Mouse (Mus musculus): ENCODE data around the gene Ap1m2. TPM values are rescaled to one million over a fixed set of nuclear protein-coding genes. Genes with fewer than 3 reads are reported as not detected.
"Not testable (repeated sequence)": the region's sequence is repeated elsewhere in the genome, so short reads cannot be mapped to it uniquely, and the experiment has no call there.

The Ap1m2 gene
- total and polyA plus RNA-seq, 3 experiments: 0.73 to 1.0 TPM; not detected in 1

GRCm38 (mm10) chr9:21292271-21292670, 19.9 kb downstream of the Ap1m2 start:
- Histone ChIP-seq H3K9me3 (replicated peaks; ENCODE audit: insufficient read depth, low read length) (no peaks in the 10 kb centered on the region), H3K36me3 (ENCODE audit: control insufficient read depth in 1 of 2, insufficient read depth in 2 of 2, low read length in 2 of 2) (peaks cover 0 to 27% of the 10 kb centered on the region in 2 experiments; a peak in 2 of 4 replicates), H3K79me2 (ENCODE audit: control insufficient read depth, insufficient read depth, low read length, poor library complexity) (peaks cover 30% of the 10 kb centered on the region), H3K27me3 (ENCODE audit: control insufficient read depth in 1 of 2, insufficient read depth in 2 of 2, low read length in 2 of 2) (peaks cover 0 to 5% of the 10 kb centered on the region in 2 experiments; a peak in 2 of 4 replicates), H3K27ac (ENCODE audit: control insufficient read depth, low read depth, low read length) (no peak overlapping the region), H3K4me1 (ENCODE audit: control insufficient read depth in 1 of 2, insufficient read depth in 2 of 2, low read length in 2 of 2) (peaks cover 18 to 20% of the 10 kb centered on the region in 2 experiments), H3K9ac (ENCODE audit: control insufficient read depth, low read depth, low read length, poor library complexity, severe bottlenecking) (peak overlapping the region; percentile 28), H3K4me3 (ENCODE audit: control insufficient read depth in 1 of 2, insufficient read depth in 1 of 2, low read depth in 2 of 2, low read length in 2 of 2) (peak overlapping the region in 1 of 2 experiments; percentile 47; a peak in 2 of 4 replicates)
- DNase-seq (ENCODE audit: low read depth, low spot score): peak; percentile 71
- TF ChIP-seq CTCF (IDR thresholded peaks at IDR 0.05 in 2 of 3, conservative IDR thresholded peaks at IDR 0.05 in 1 of 3; ENCODE audit: control insufficient read depth in 1 of 3, insufficient read depth in 1 of 3, low read depth in 2 of 3, low read length in 3 of 3, poor library complexity in 1 of 3, severe bottlenecking in 1 of 3) (no peak), ZKSCAN1 (IDR thresholded peaks at IDR 0.05; ENCODE audit: low read depth, low read length) (no peak), POLR2AphosphoS5 (IDR thresholded peaks at IDR 0.05; ENCODE audit: borderline replicate concordance, low read depth, low read length) (no peak), JUND (IDR thresholded peaks at IDR 0.05; ENCODE audit: low read depth, low read length) (no peak), NELFE (IDR thresholded peaks at IDR 0.05; ENCODE audit: low read depth, low read length) (no peak), POLR2AphosphoS2 (IDR thresholded peaks at IDR 0.05; ENCODE audit: low read length) (no peak), ETS1 (IDR thresholded peaks at IDR 0.05; ENCODE audit: low read depth, low read length) (no peak), TCF12 (IDR thresholded peaks at IDR 0.05; ENCODE audit: low read depth, low read length) (no peak), EP300 (IDR thresholded peaks at IDR 0.05; ENCODE audit: low read depth in 1 of 2, low read length in 2 of 2) (no peak), USF1 (IDR thresholded peaks at IDR 0.05; ENCODE audit: low read depth, low read length) (no peak), ZC3H11A (IDR thresholded peaks at IDR 0.05; ENCODE audit: low read depth, low read length) (no peak), MEF2A (IDR thresholded peaks at IDR 0.05; ENCODE audit: extremely low read depth, insufficient replicate concordance, low read depth, low read length, poor library complexity, severe bottlenecking) (no peak), NRF1 (IDR thresholded peaks at IDR 0.05; ENCODE audit: insufficient read depth, low read depth, low read length, poor library complexity, severe bottlenecking) (no peak), TBP (IDR thresholded peaks at IDR 0.05; ENCODE audit: low read depth, low read length) (no peak), MAZ (IDR thresholded peaks at IDR 0.05; ENCODE audit: low read depth, low read length) (no peak), USF2 (IDR thresholded peaks at IDR 0.05; ENCODE audit: borderline replicate concordance in 1 of 2, insufficient read depth in 1 of 2, low read depth in 1 of 2, low read length in 2 of 2) (no peak), GATA1 (IDR thresholded peaks at IDR 0.05; ENCODE audit: low read depth, low read length) (no peak), CHD1 (IDR thresholded peaks at IDR 0.05; ENCODE audit: low read depth, low read length) (no peak)

- H3K9me3 ChIP-seq (replicated peaks; ENCODE audit: insufficient read depth, low read length); H3K27me3 ChIP-seq (ENCODE audit: control insufficient read depth in 1 of 2, insufficient read depth in 2 of 2, low read length in 2 of 2): not testable (repeated sequence)
- peak; percentile 75 for DNase-seq (ENCODE audit: low read depth, low spot score)
- Histone ChIP-seq H3K9ac (ENCODE audit: control insufficient read depth, low read depth, low read length, poor library complexity, severe bottlenecking) (peak overlapping the region; percentile 81), H3K79me2 (ENCODE audit: control insufficient read depth, insufficient read depth, low read length, poor library complexity) (peaks cover 34% of the 10 kb centered on the region), H3K36me3 (ENCODE audit: control insufficient read depth in 1 of 2, insufficient read depth in 2 of 2, low read length in 2 of 2) (peaks cover 0 to 29% of the 10 kb centered on the region in 2 experiments; a peak in 2 of 4 replicates), H3K4me1 (ENCODE audit: control insufficient read depth in 1 of 2, insufficient read depth in 2 of 2, low read length in 2 of 2) (peaks cover 20 to 21% of the 10 kb centered on the region in 2 experiments), H3K27ac (ENCODE audit: control insufficient read depth, low read depth, low read length) (peak overlapping the region; percentile 92), H3K4me3 (ENCODE audit: control insufficient read depth in 1 of 2, insufficient read depth in 1 of 2, low read depth in 2 of 2, low read length in 2 of 2) (peak overlapping the region; percentile 47 to 73)
Observed at GRCm38 (mm10) chr9:21291868-21292267, 20.3 kb downstream of the Ap1m2 start.
